Mouse (Mus musculus) MEL (cell line): ENCODE data around the gene Nat8f5. TPM values are rescaled to one million over a fixed set of nuclear protein-coding genes. Genes with fewer than 3 reads are reported as not detected.

Experiments used
- DNase-seq: peaks from one replicate; pipeline ENCODE4 v3.0.0; 2011; ENCODE audit warnings: low read depth, low spot score
- H3K27ac ChIP-seq: 2 replicates; pipeline ENCODE4 v1.5.1; 2012; ENCODE audit warnings: low read depth, mild to moderate bottlenecking, control low read depth, low read length, moderate library complexity; ENCODE audit not compliant: control insufficient read depth
- H3K27me3 ChIP-seq, 2 experiments: fragments of 150-350 bp in 1 of 2; sonication (generic) in 1 of 2; 2 replicates each; pipeline ENCODE4 v1.6.1; 2012; ENCODE audit warnings: low read length in 2 of 2, mild to moderate bottlenecking in 2 of 2, improper control_type of control experiment in 1 of 2, moderate library complexity in 1 of 2; ENCODE audit not compliant: insufficient read depth in 2 of 2, control insufficient read depth in 1 of 2
- H3K36me3 ChIP-seq, 2 experiments: 2 replicates each; pipeline ENCODE4 v1.6.1; 2012 to 2014; ENCODE audit warnings: low read length in 2 of 2, improper control_type of control experiment in 1 of 2, inconsistent platforms in 1 of 2, mild to moderate bottlenecking in 1 of 2; ENCODE audit not compliant: insufficient read depth in 2 of 2, control insufficient read depth in 1 of 2
- H3K4me1 ChIP-seq, 2 experiments: fragments of 150-350 bp in 1 of 2; sonication (generic) in 1 of 2; 2 replicates each; pipeline ENCODE4 v1.6.1; 2012; ENCODE audit warnings: low read length in 2 of 2, improper control_type of control experiment in 1 of 2, mild to moderate bottlenecking in 1 of 2; ENCODE audit not compliant: insufficient read depth in 2 of 2, control insufficient read depth in 1 of 2
- H3K4me3 ChIP-seq, 2 experiments: fragments of 150-350 bp in 1 of 2; sonication (generic) in 1 of 2; 2 replicates each; pipeline ENCODE4 v1.5.1; 2012; ENCODE audit warnings: low read depth in 2 of 2, low read length in 2 of 2, mild to moderate bottlenecking in 2 of 2, moderate library complexity in 2 of 2, control low read depth in 1 of 2, improper control_type of control experiment in 1 of 2; ENCODE audit not compliant: control insufficient read depth in 1 of 2, insufficient read depth in 1 of 2
- H3K79me2 ChIP-seq: 2 replicates; pipeline ENCODE4 v1.6.1; 2012; ENCODE audit warnings: mild to moderate bottlenecking, low read length, moderate library complexity; ENCODE audit not compliant: control insufficient read depth, poor library complexity, insufficient read depth
- H3K9ac ChIP-seq: 2 replicates; pipeline ENCODE4 v1.6.1; 2012; ENCODE audit warnings: low read depth, mild to moderate bottlenecking, control low read depth, low read length, moderate library complexity; ENCODE audit not compliant: control insufficient read depth, poor library complexity, severe bottlenecking
- H3K9me3 ChIP-seq: fragments of 150-350 bp; sonication (generic); replicated peaks from 2 replicates; pipeline ENCODE4 v1.6.1; 2012; ENCODE audit warnings: mild to moderate bottlenecking, low read length, improper control_type of control experiment, moderate library complexity; ENCODE audit not compliant: insufficient read depth
- BHLHE40 ChIP-seq: IDR thresholded peaks from 2 replicates; pipeline ENCODE4 v1.6.1; 2012; ENCODE audit warnings: low read depth, mild to moderate bottlenecking, inconsistent platforms, low read length, improper control_type of control experiment, borderline replicate concordance
- CTCF ChIP-seq, 3 experiments: IDR thresholded peaks in 2 of 3; conservative IDR thresholded peaks in 1 of 3; 2 replicates each; pipeline ENCODE4 v1.5.1; 2011 to 2012; ENCODE audit warnings: low read length in 3 of 3, low read depth in 2 of 3, mild to moderate bottlenecking in 2 of 3, improper control_type of control experiment in 1 of 3, inconsistent platforms in 1 of 3, mixed read lengths in 1 of 3, moderate library complexity in 1 of 3; ENCODE audit not compliant: control insufficient read depth in 1 of 3, insufficient read depth in 1 of 3, poor library complexity in 1 of 3, severe bottlenecking in 1 of 3
- EP300 ChIP-seq, 2 experiments: IDR thresholded peaks; 2 replicates each; pipeline ENCODE4 v1.6.1; 2011; ENCODE audit warnings: improper control_type of control experiment in 2 of 2, low read length in 2 of 2, low read depth in 1 of 2, mild to moderate bottlenecking in 1 of 2
- GATA1 ChIP-seq: IDR thresholded peaks from 2 replicates; pipeline ENCODE4 v1.6.1; 2011; ENCODE audit warnings: low read depth, low read length, improper control_type of control experiment
- JUND ChIP-seq: IDR thresholded peaks from 2 replicates; pipeline ENCODE4 v1.6.1; 2011; ENCODE audit warnings: low read depth, mild to moderate bottlenecking, improper control_type of control experiment, low read length
- KAT2A ChIP-seq: conservative IDR thresholded peaks from 2 replicates; pipeline ENCODE4 v1.6.1; 2012; ENCODE audit warnings: low read depth, low read length, improper control_type of control experiment, inconsistent platforms
- MAFK ChIP-seq: IDR thresholded peaks from 2 replicates; pipeline ENCODE4 v1.6.1; 2011; ENCODE audit warnings: low read depth, mild to moderate bottlenecking, low read length, improper control_type of control experiment, borderline replicate concordance
- MAX ChIP-seq: IDR thresholded peaks from 2 replicates; pipeline ENCODE4 v1.6.1; 2011; ENCODE audit warnings: low read length, improper control_type of control experiment
- MEF2A ChIP-seq: IDR thresholded peaks from 2 replicates; pipeline ENCODE4 v1.6.1; 2014; ENCODE audit warnings: low read depth, mild to moderate bottlenecking, inconsistent platforms, low read length, improper control_type of control experiment; ENCODE audit not compliant: poor library complexity, insufficient replicate concordance, severe bottlenecking; ENCODE audit errors: extremely low read depth
- MYB ChIP-seq: IDR thresholded peaks from 2 replicates; pipeline ENCODE4 v1.6.1; 2011; ENCODE audit warnings: mild to moderate bottlenecking, low read depth, low read length, improper control_type of control experiment
- RAD21 ChIP-seq: IDR thresholded peaks from 2 replicates; pipeline ENCODE4 v1.6.1; 2011; ENCODE audit warnings: mild to moderate bottlenecking, low read depth, low read length, improper control_type of control experiment
- SIN3A ChIP-seq: IDR thresholded peaks from 2 replicates; pipeline ENCODE4 v1.6.1; 2012; ENCODE audit warnings: low read length, improper control_type of control experiment, inconsistent platforms
- SMC3 ChIP-seq: IDR thresholded peaks from 2 replicates; pipeline ENCODE4 v1.6.1; 2011; ENCODE audit warnings: low read depth, low read length, improper control_type of control experiment
- TAL1 ChIP-seq: IDR thresholded peaks from 2 replicates; pipeline ENCODE4 v1.6.1; 2012; ENCODE audit warnings: mild to moderate bottlenecking, inconsistent platforms, low read length, moderate library complexity, mixed read lengths
- UBTF ChIP-seq: IDR thresholded peaks from 2 replicates; pipeline ENCODE4 v1.6.1; 2012; ENCODE audit warnings: low read depth, mild to moderate bottlenecking, inconsistent platforms, low read length, improper control_type of control experiment, moderate library complexity, borderline replicate concordance; ENCODE audit not compliant: insufficient read depth
- ZNF384 ChIP-seq: IDR thresholded peaks from 2 replicates; pipeline ENCODE4 v1.6.1; 2012; ENCODE audit warnings: low read depth, mild to moderate bottlenecking, inconsistent platforms, low read length, improper control_type of control experiment
- polyA plus RNA-seq, 2 experiments: library from polyadenylated mRNA; stranded (reverse) in 1 of 2; unstranded in 1 of 2; fragments of >175 nt in 1 of 2; fragments of >200 nt in 1 of 2; gene quantifications; 2 replicates each; pipeline versions ENCODE4 v1.2.1 to v1.2.4; 2012; ENCODE audit warnings: low replicate concordance in 2 of 2, low read depth in 1 of 2; ENCODE audit not compliant: insufficient read length in 2 of 2, insufficient read depth in 1 of 2, missing spikeins in 1 of 2
- total RNA-seq: library from RNA; depleted of rRNA; stranded (reverse); fragments of 300-350 nt; gene quantifications from 2 replicates; pipeline ENCODE4 v1.2.3, GENCODE M21; 2012

Nat8f5 gene
- total and polyA plus RNA-seq, 3 experiments = not detected

DNA sequence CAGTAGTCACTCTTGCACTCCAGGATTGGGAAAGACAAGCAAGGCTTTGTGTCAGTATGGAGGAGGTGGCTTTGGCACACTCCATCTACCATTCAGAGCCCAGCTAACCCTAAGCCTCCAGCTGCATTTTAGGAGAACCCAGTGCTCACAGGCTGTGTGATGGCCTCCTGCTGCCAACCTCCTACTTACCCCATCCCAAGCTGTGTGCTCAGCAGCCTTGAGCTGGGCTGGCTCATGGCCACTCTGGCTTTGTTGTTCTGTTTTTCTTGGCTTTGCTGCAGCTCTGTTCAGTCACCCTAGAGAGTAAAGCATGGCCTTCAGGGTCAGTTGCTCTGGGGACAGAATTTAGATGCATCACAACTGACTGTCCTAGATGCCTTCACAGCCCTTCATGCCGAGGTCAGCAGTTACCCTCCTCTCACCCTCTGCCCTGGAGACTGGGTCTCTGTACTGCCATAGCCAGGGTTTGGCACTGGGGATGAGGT lies 35.5 kb upstream of the Nat8f5 start:
- Histone ChIP-seq H3K36me3 (no peaks in the 10 kb centered on the region), H3K4me1 (no peaks in the 10 kb centered on the region), H3K9me3 (no peaks in the 10 kb centered on the region), H3K4me3 (no peak overlapping the region), H3K79me2 (no peaks in the 10 kb centered on the region), H3K27ac (no peak overlapping the region), H3K27me3 (peaks cover 3 to 9% of the 10 kb centered on the region in 2 experiments), H3K9ac (no peak overlapping the region)
- no peak for DNase-seq
- TF ChIP-seq TAL1 (no peak), RAD21 (no peak), MYB (no peak), BHLHE40 (no peak), KAT2A (no peak), JUND (no peak), SIN3A (no peak), MAFK (no peak), CTCF (IDR thresholded peaks at IDR 0.05 in 2 of 3, conservative IDR thresholded peaks at IDR 0.05 in 1 of 3; ENCODE audit: control insufficient read depth in 1 of 3, insufficient read depth in 1 of 3, low read depth in 2 of 3, low read length in 3 of 3, poor library complexity in 1 of 3, severe bottlenecking in 1 of 3) (no peak), EP300 (IDR thresholded peaks at IDR 0.05; ENCODE audit: low read depth in 1 of 2, low read length in 2 of 2) (no peak), UBTF (no peak), SMC3 (no peak), MAX (no peak)

DNA sequence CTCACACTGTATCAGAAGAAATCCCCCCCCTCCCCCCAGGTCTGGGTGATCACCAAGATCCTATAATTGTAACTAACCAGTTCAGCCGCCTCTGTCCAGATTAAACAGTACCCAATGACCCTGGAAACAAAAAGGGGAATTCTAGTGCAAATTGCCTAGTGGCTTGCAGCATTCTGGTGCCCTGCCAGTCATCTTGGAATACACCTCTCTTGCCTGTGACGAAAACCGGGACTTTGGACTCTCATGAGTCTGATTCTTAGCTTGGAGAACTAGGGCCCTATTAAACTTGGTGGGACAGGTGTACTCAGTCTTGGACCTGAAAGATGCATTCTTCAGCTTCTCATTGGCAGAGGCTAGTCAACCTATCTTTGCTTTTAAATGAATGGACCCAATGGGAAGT lies 32.7 kb upstream of the Nat8f5 start:
- TF ChIP-seq ZNF384 = no peak
- TF ChIP-seq SIN3A = no peak
- no peak for TF ChIP-seq MEF2A
- no peak for TF ChIP-seq GATA1
- TF ChIP-seq JUND = no peak
- Histone ChIP-seq H3K27ac (no peak overlapping the region), H3K27me3 (peaks cover 11 to 12% of the 10 kb centered on the region in 2 experiments), H3K9ac (no peak overlapping the region), H3K9me3 (no peaks in the 10 kb centered on the region), H3K79me2 (no peaks in the 10 kb centered on the region), H3K4me3 (no peak overlapping the region), H3K36me3 (no peaks in the 10 kb centered on the region), H3K4me1 (no peaks in the 10 kb centered on the region)
- DNase-seq = no peak
